Mouse (Mus musculus) spleen, postnatal 4 days (tissue): ENCODE measurements at regions not wholly inside any gene's neighbourhood (a gene's known extent, or its start where the extent isn't known, plus 50 kb on each side); places are given as distances from the start of the nearest gene placed in this dataset.
"Not testable (repeated sequence)": the region's sequence is repeated elsewhere in the genome, so short reads cannot be mapped to it uniquely, and the experiment has no call there.

Experiments
- DNase-seq, 2 experiments: peaks; one replicate each; pipeline ENCODE4 v3.0.0; 2022; ENCODE audit warnings: low spot score in 2 of 2

- no peak for DNase-seq
Measured at GRCm38 (mm10) chr5:132959901-132960300, 416.8 kb upstream of the Auts2 start.

- DNase-seq = no peak
Measured at GRCm38 (mm10) chr5:132956184-132956583, 413.0 kb upstream of the Auts2 start.

- DNase-seq = no peak
Measured at GRCm38 (mm10) chr5:132955051-132955450, 411.9 kb upstream of the Auts2 start.

GRCm38 (mm10) chr5:132933439-132933980 lies 390.4 kb upstream of the Auts2 start:
- DNase-seq = no peak

GRCm38 (mm10) chr5:132929955-132930354 lies 386.8 kb upstream of the Auts2 start:
- not testable (repeated sequence) for DNase-seq

GRCm38 (mm10) chr5:132923365-132923764 lies 380.2 kb upstream of the Auts2 start:
- DNase-seq = no peak

GRCm38 (mm10) chr5:132909056-132909455 lies 365.9 kb upstream of the Auts2 start:
- DNase-seq = no peak

- DNase-seq = no peak
Measured at GRCm38 (mm10) chr5:132908220-132908619, 365.1 kb upstream of the Auts2 start.

GRCm38 (mm10) chr5:132892591-132892990 lies 349.4 kb upstream of the Auts2 start:
- no peak for DNase-seq

GRCm38 (mm10) chr5:132884130-132884529 lies 341.0 kb upstream of the Auts2 start:
- DNase-seq = no peak

GRCm38 (mm10) chr5:132882291-132882690 lies 339.1 kb upstream of the Auts2 start:
- DNase-seq = no peak

GRCm38 (mm10) chr5:132881170-132881569 lies 338.0 kb upstream of the Auts2 start:
- DNase-seq = no peak

- DNase-seq = no peak
Measured at GRCm38 (mm10) chr5:132876336-132876840, 333.2 kb upstream of the Auts2 start.

GRCm38 (mm10) chr5:132858846-132859510 lies 315.8 kb upstream of the Auts2 start:
- no peak for DNase-seq

GRCm38 (mm10) chr5:132855619-132856510 lies 312.7 kb upstream of the Auts2 start:
- no peak for DNase-seq

GRCm38 (mm10) chr5:132850770-132851169 lies 307.6 kb upstream of the Auts2 start:
- DNase-seq = no peak

- DNase-seq = no peak
Measured at GRCm38 (mm10) chr5:132848086-132848485, 304.9 kb upstream of the Auts2 start.

GRCm38 (mm10) chr5:132843284-132843683 lies 300.1 kb upstream of the Auts2 start:
- DNase-seq = no peak

GRCm38 (mm10) chr5:132841794-132842193 lies 298.6 kb upstream of the Auts2 start:
- no peak for DNase-seq

- DNase-seq = no peak
Measured at GRCm38 (mm10) chr5:132837420-132837819, 294.3 kb upstream of the Auts2 start.

GRCm38 (mm10) chr5:132828993-132829392 lies 285.8 kb upstream of the Auts2 start:
- DNase-seq = no peak

- no peak for DNase-seq
Measured at GRCm38 (mm10) chr5:132827555-132828333, 284.6 kb upstream of the Auts2 start.
